Mouse (Mus musculus) CH12.LX (cell line): ENCODE data around the gene Lhfpl3. TPM values are rescaled to one million over a fixed set of nuclear protein-coding genes. Genes with fewer than 3 reads are reported as not detected.
A peak's percentile ranks its signal among the peaks of the same experiment; 100 is the strongest.

ENCODE experiments used
- DNase-seq: peaks from one replicate; pipeline ENCODE4 v3.0.0-alpha.2; 2013; ENCODE audit errors: extremely low read depth
- H3K27ac ChIP-seq: 2 replicates; pipeline ENCODE4 v1.5.1; 2012; ENCODE audit warnings: low read depth, mild to moderate bottlenecking, control low read depth, moderate library complexity; ENCODE audit not compliant: insufficient read depth
- H3K27me3 ChIP-seq: replicated peaks from 2 replicates; pipeline ENCODE3; 2012; ENCODE audit warnings: inconsistent platforms
- H3K36me3 ChIP-seq, 2 experiments: replicated peaks in 1 of 2; 2 replicates each; pipeline versions ENCODE3 to v1.6.1; 2012; ENCODE audit warnings: inconsistent platforms in 1 of 2, low read length in 1 of 2, mild to moderate bottlenecking in 1 of 2, mixed read lengths in 1 of 2, moderate library complexity in 1 of 2; ENCODE audit not compliant: control insufficient read depth in 1 of 2, insufficient read depth in 1 of 2
- H3K4me1 ChIP-seq, 2 experiments: 2 replicates each; pipeline ENCODE4 v1.6.1; 2012; ENCODE audit warnings: inconsistent platforms in 1 of 2, moderate library complexity in 1 of 2; ENCODE audit not compliant: insufficient read depth in 2 of 2, control insufficient read depth in 1 of 2
- H3K4me2 ChIP-seq: 2 replicates; pipeline ENCODE4 v1.6.1; 2012; ENCODE audit warnings: low read depth, mild to moderate bottlenecking, control low read depth; ENCODE audit not compliant: poor library complexity, insufficient read depth, severe bottlenecking
- H3K4me3 ChIP-seq, 3 experiments: fragments of 150-350 bp in 1 of 3; sonication (generic) in 1 of 3; replicated peaks in 1 of 3; 2 replicates each; pipeline versions ENCODE3 to v1.5.1; 2011 to 2012; ENCODE audit warnings: low read depth in 2 of 3, low read length in 2 of 3, mild to moderate bottlenecking in 2 of 3, moderate library complexity in 2 of 3, control low read depth in 1 of 3, improper control_type of control experiment in 1 of 3, inconsistent platforms in 1 of 3, mixed read lengths in 1 of 3; ENCODE audit not compliant: poor library complexity in 1 of 3
- H3K79me2 ChIP-seq: replicated peaks from 2 replicates; pipeline ENCODE4 v1.6.1; 2012; ENCODE audit warnings: mild to moderate bottlenecking, moderate library complexity; ENCODE audit not compliant: control insufficient read depth, poor library complexity, insufficient read depth, severe bottlenecking; ENCODE audit errors: extremely low read depth
- H3K9ac ChIP-seq: 2 replicates; pipeline ENCODE4 v1.6.1; 2012; ENCODE audit warnings: low read depth, mild to moderate bottlenecking, control low read depth, moderate library complexity; ENCODE audit not compliant: insufficient read depth
- H3K9me3 ChIP-seq: replicated peaks from 2 replicates; pipeline ENCODE3; 2012; ENCODE audit warnings: low read length, inconsistent platforms, mixed read lengths
- BHLHE40 ChIP-seq: IDR thresholded peaks from 2 replicates; pipeline ENCODE4 v1.6.1; 2011; ENCODE audit warnings: mild to moderate bottlenecking, low read depth, low read length, improper control_type of control experiment
- CHD2 ChIP-seq: IDR thresholded peaks from 2 replicates; pipeline ENCODE4 v1.6.1; 2011; ENCODE audit warnings: low read length, improper control_type of control experiment
- CTCF ChIP-seq, 2 experiments: IDR thresholded peaks in 1 of 2; conservative IDR thresholded peaks in 1 of 2; 2 replicates each; pipeline ENCODE4 v1.5.1; 2011 to 2012; ENCODE audit warnings: low read depth in 2 of 2, low read length in 2 of 2, improper control_type of control experiment in 1 of 2, inconsistent platforms in 1 of 2, mild to moderate bottlenecking in 1 of 2, moderate library complexity in 1 of 2
- E2F4 ChIP-seq: IDR thresholded peaks from 2 replicates; pipeline ENCODE4 v1.6.1; 2011; ENCODE audit warnings: low read depth, low read length, improper control_type of control experiment; ENCODE audit not compliant: insufficient replicate concordance
- ELF1 ChIP-seq: IDR thresholded peaks from 2 replicates; pipeline ENCODE4 v1.6.1; 2014; ENCODE audit warnings: low read depth, mild to moderate bottlenecking, inconsistent platforms, low read length, improper control_type of control experiment
- EP300 ChIP-seq: IDR thresholded peaks from 2 replicates; pipeline ENCODE4 v1.6.1; 2011; ENCODE audit warnings: low read length, improper control_type of control experiment
- GABPA ChIP-seq: IDR thresholded peaks from 2 replicates; pipeline ENCODE4 v1.6.1; 2012; ENCODE audit warnings: low read depth, low read length, improper control_type of control experiment, inconsistent platforms; ENCODE audit not compliant: insufficient replicate concordance
- IRF4 ChIP-seq: IDR thresholded peaks from 2 replicates; pipeline ENCODE4 v1.6.1; 2014; ENCODE audit warnings: low read depth, mild to moderate bottlenecking, inconsistent platforms, low read length, improper control_type of control experiment
- JUN ChIP-seq: IDR thresholded peaks from 2 replicates; pipeline ENCODE4 v1.6.1; 2011; ENCODE audit warnings: low read depth, mild to moderate bottlenecking, low read length, improper control_type of control experiment, moderate library complexity; ENCODE audit not compliant: insufficient read depth
- JUND ChIP-seq: conservative IDR thresholded peaks from 2 replicates; pipeline ENCODE4 v1.6.1; 2011; ENCODE audit warnings: low read depth, low read length, improper control_type of control experiment
- MAFK ChIP-seq: IDR thresholded peaks from 2 replicates; pipeline ENCODE4 v1.6.1; 2011; ENCODE audit warnings: low read length, improper control_type of control experiment; ENCODE audit not compliant: insufficient replicate concordance
- MAX ChIP-seq: IDR thresholded peaks from 2 replicates; pipeline ENCODE4 v1.6.1; 2011; ENCODE audit warnings: low read length, improper control_type of control experiment
- MAZ ChIP-seq: IDR thresholded peaks from 2 replicates; pipeline ENCODE4 v1.6.1; 2012; ENCODE audit warnings: low read depth, mild to moderate bottlenecking, inconsistent platforms, low read length, improper control_type of control experiment, moderate library complexity
- MYC ChIP-seq: IDR thresholded peaks from 2 replicates; pipeline ENCODE4 v1.6.1; 2011; ENCODE audit warnings: low read depth, mild to moderate bottlenecking, improper control_type of control experiment, low read length
- NELFE ChIP-seq: IDR thresholded peaks from 2 replicates; pipeline ENCODE4 v1.6.1; 2011; ENCODE audit warnings: low read depth, low read length, improper control_type of control experiment
- POLR2A ChIP-seq: IDR thresholded peaks from 2 replicates; pipeline ENCODE4 v1.6.1; 2011; ENCODE audit warnings: low read depth, mild to moderate bottlenecking, improper control_type of control experiment, low read length
- POLR2AphosphoS2 ChIP-seq: IDR thresholded peaks from 2 replicates; pipeline ENCODE4 v1.6.1; 2011; ENCODE audit warnings: low read depth, low read length, improper control_type of control experiment
- RCOR1 ChIP-seq: conservative IDR thresholded peaks from 2 replicates; pipeline ENCODE4 v1.6.1; 2012; ENCODE audit warnings: low read depth, mild to moderate bottlenecking, inconsistent platforms, low read length, improper control_type of control experiment
- SMC3 ChIP-seq: IDR thresholded peaks from 2 replicates; pipeline ENCODE4 v1.6.1; 2011; ENCODE audit warnings: low read depth, low read length, improper control_type of control experiment
- TCF12 ChIP-seq: IDR thresholded peaks from 2 replicates; pipeline ENCODE4 v1.6.1; 2014; ENCODE audit warnings: low read depth, mild to moderate bottlenecking, inconsistent platforms, low read length, improper control_type of control experiment
- UBTF ChIP-seq: IDR thresholded peaks from 2 replicates; pipeline ENCODE4 v1.6.1; 2012; ENCODE audit warnings: low read depth, mild to moderate bottlenecking, inconsistent platforms, low read length, improper control_type of control experiment, moderate library complexity
- USF2 ChIP-seq: conservative IDR thresholded peaks from 2 replicates; pipeline ENCODE4 v1.6.1; 2011; ENCODE audit warnings: low read depth, low read length, improper control_type of control experiment
- ZC3H11A ChIP-seq: IDR thresholded peaks from 2 replicates; pipeline ENCODE4 v1.6.1; 2012; ENCODE audit warnings: low read depth, mild to moderate bottlenecking, inconsistent platforms, low read length, improper control_type of control experiment
- ZKSCAN1 ChIP-seq: IDR thresholded peaks from 2 replicates; pipeline ENCODE4 v1.6.1; 2012; ENCODE audit warnings: low read depth, inconsistent platforms, low read length, improper control_type of control experiment, borderline replicate concordance
- ZMIZ1 ChIP-seq: IDR thresholded peaks from 2 replicates; pipeline ENCODE4 v1.6.1; 2012; ENCODE audit warnings: low read depth, mild to moderate bottlenecking, inconsistent platforms, low read length, improper control_type of control experiment
- dilution Hi-C: fragments of 300-500 bp; cut with MboI; formaldehyde crosslinking; loops from 2 replicates; pipeline ENCODE4 v1.14.3; 2020; ENCODE audit warnings: low sequenced_read_pairs; ENCODE audit not compliant: extremely low pct_unique_long_range_greater_than_20kb, extremely low pct_ligation_motif_present
- in situ Hi-C: fragments of 300-500 bp; cut with MboI; formaldehyde crosslinking; loops from 3 replicates; pipeline ENCODE4 v1.14.3; 2019; ENCODE audit warnings: low sequenced_read_pairs, low pct_ligation_motif_present, low pct_unique_long_range_greater_than_20kb, mixed read lengths
- polyA plus RNA-seq: library from polyadenylated mRNA; unstranded; fragments of >175 nt; gene quantifications from 2 replicates; pipeline ENCODE4 v1.2.1, GENCODE M21; 2012; ENCODE audit warnings: low read depth; ENCODE audit not compliant: insufficient read length
- total RNA-seq, 2 experiments: library from RNA; depleted of rRNA; stranded (reverse); fragments of 300-350 nt in 1 of 2; fragments of >200 nt in 1 of 2; gene quantifications; 2 replicates each; pipeline ENCODE4 v1.2.3; 2012 to 2014

Gene Lhfpl3
- total and polyA plus RNA-seq, 3 experiments = 0.08 to 0.11 TPM; not detected in 1

- H3K4me3 ChIP-seq = no peak overlapping the region
- no peak overlapping the region for H3K4me2 ChIP-seq
- H3K36me3 ChIP-seq = no peaks in the 10 kb centered on the region
- no peaks in the 10 kb centered on the region for H3K27me3 ChIP-seq
- no peak overlapping the region for H3K27ac ChIP-seq
- no peaks in the 10 kb centered on the region for H3K9me3 ChIP-seq
- H3K4me1 ChIP-seq = peaks cover 0 to 22% of the 10 kb centered on the region in 2 experiments; a peak in 2 of 4 replicates
- dilution Hi-C loops = no loop called here
- no peak for DNase-seq
- H3K9ac ChIP-seq = no peak overlapping the region
- H3K79me2 ChIP-seq = no peaks in the 10 kb centered on the region
- in situ Hi-C loops = no loop called here
- TF ChIP-seq NELFE (no peak), ZC3H11A (no peak), USF2 (no peak), SMC3 (no peak), ZMIZ1 (no peak), MYC (no peak), JUN (no peak), BHLHE40 (no peak), GABPA (no peak), CHD2 (no peak), MAFK (no peak), ELF1 (no peak), POLR2AphosphoS2 (no peak), MAX (no peak), RCOR1 (no peak), ZKSCAN1 (no peak), POLR2A (no peak), UBTF (no peak)
Measured at GRCm38 (mm10) chr5:22897656-22898289, 151.9 kb downstream of the Lhfpl3 start.

- dilution Hi-C loops (no loop called here), in situ Hi-C loops (no loop called here)
Measured at GRCm38 (mm10) chr5:22898593-22898992, 152.7 kb downstream of the Lhfpl3 start.

More at GRCm38 (mm10) chr5:22898593-22898992, 152.7 kb downstream of the Lhfpl3 start:
- H3K4me1 ChIP-seq = peaks cover 0 to 22% of the 10 kb centered on the region in 2 experiments; a peak in 2 of 4 replicates
- TF ChIP-seq ZMIZ1 (no peak), UBTF (no peak), MYC (no peak), EP300 (peak; percentile 84), MAZ (no peak), RCOR1 (0 out of 2 replicates have a peak, but pooled peaks have one; percentile 25), ELF1 (no peak), CTCF (conservative IDR thresholded peaks at IDR 0.05 in 1 of 2, IDR thresholded peaks at IDR 0.05 in 1 of 2; ENCODE audit: low read depth in 2 of 2, low read length in 2 of 2) (no peak), IRF4 (peak; percentile 72), TCF12 (no peak), JUN (peak; percentile 56), JUND (peak; percentile 79), E2F4 (no peak), MAFK (no peak)
- no peak overlapping the region for H3K9ac ChIP-seq
- no peak overlapping the region for H3K4me3 ChIP-seq
- no peak overlapping the region for H3K27ac ChIP-seq
- H3K79me2 ChIP-seq = no peaks in the 10 kb centered on the region
- no peaks in the 10 kb centered on the region for H3K9me3 ChIP-seq
- H3K27me3 ChIP-seq = no peaks in the 10 kb centered on the region
- H3K4me2 ChIP-seq = peak overlapping the region; percentile 13; the same call in 1 of the 2 replicates
- H3K36me3 ChIP-seq = no peaks in the 10 kb centered on the region
- DNase-seq = peak; percentile 41
